In genomic region chr4:41693511-41693910, GRCm38 (mm10) we compare ENCODE assay signal across 21 mouse cellular contexts. TPM values are rescaled to one million over a fixed set of nuclear protein-coding genes. Genes with fewer than 3 reads are reported as not detected.
A peak's percentile ranks its signal among the peaks of the same experiment; 100 is the strongest.
DNase-seq lines count a peak whose midpoint lies in the region; ATAC-seq and TF ChIP-seq lines count a peak whose summit lies in the region.
"Not testable (repeated sequence)": the region's sequence is repeated elsewhere in the genome, so short reads cannot be mapped to it uniquely, and the experiment has no call there.
"Had no signal": no experiment of that assay in that cellular context is flagged by ENCODE, and none has a peak within 500 bp of the region (broad histone marks: within the 10 kb centered on the region; RNA-seq: fewer than 3 reads in every experiment).

No protein-coding gene starts in this region.

- H3K9me3 ChIP-seq in embryonic facial prominence, embryonic 13.5 days; forebrain, embryonic 13.5 days (replicated peaks); hindbrain, embryonic 14.5 days (ENCODE audit: control insufficient read depth, low read length); kidney, embryonic 16.5 days (ENCODE audit: low read length); midbrain, embryonic 13.5 days; neural tube, embryonic 12.5 days: not testable (repeated sequence)

- not testable (repeated sequence) for H3K27ac ChIP-seq in embryonic facial prominence, embryonic 13.5 days; forebrain, embryonic 13.5 days; gastrocnemius, adult 2 months; hindbrain, embryonic 14.5 days; kidney, embryonic 16.5 days (ENCODE audit: low read length); midbrain, embryonic 13.5 days; neural tube, embryonic 12.5 days

- ATAC-seq in embryonic facial prominence, embryonic 13.5 days (ENCODE audit: insufficient number of reproducible peaks, insufficient read depth, low FRiP score, low TSS enrichment, low read depth); forebrain, embryonic 13.5 days; hindbrain, embryonic 14.5 days (ENCODE audit: low FRiP score); kidney, embryonic 16.5 days (ENCODE audit: low FRiP score, low TSS enrichment); midbrain, embryonic 13.5 days; neural tube, embryonic 12.5 days (ENCODE audit: low FRiP score, low read depth): not testable (repeated sequence)

- not testable (repeated sequence) for H3K36me3 ChIP-seq in embryonic facial prominence, embryonic 13.5 days; forebrain, embryonic 13.5 days (ENCODE audit: poor library complexity, severe bottlenecking); hindbrain, embryonic 14.5 days (replicated peaks; ENCODE audit: control insufficient read depth, insufficient read depth); kidney, embryonic 16.5 days (ENCODE audit: insufficient read depth, low read length); midbrain, embryonic 13.5 days; neural tube, embryonic 12.5 days

- H3K4me2 ChIP-seq in embryonic facial prominence, embryonic 13.5 days = 0 out of 2 replicates have a peak overlapping the region, but pooled peaks have one; percentile 16
- H3K4me2 ChIP-seq in forebrain, embryonic 13.5 days = peak overlapping the region; percentile 51
- H3K4me2 ChIP-seq in hindbrain, embryonic 14.5 days (replicated peaks) = peak overlapping the region; percentile 25
- H3K4me2 ChIP-seq in kidney, embryonic 16.5 days (replicated peaks; ENCODE audit: low read depth, low read length) = 0 out of 2 replicates have a peak overlapping the region, but pooled peaks have one; percentile 15
- H3K4me2 ChIP-seq in midbrain, embryonic 13.5 days (replicated peaks) = peak overlapping the region; percentile 49
- H3K4me2 ChIP-seq in neural tube, embryonic 12.5 days (replicated peaks) = peak overlapping the region; percentile 57

- H3K27me3 ChIP-seq in embryonic facial prominence, embryonic 13.5 days; forebrain, embryonic 13.5 days; hindbrain, embryonic 14.5 days (ENCODE audit: control insufficient read depth, insufficient read depth, low read length); kidney, embryonic 16.5 days (ENCODE audit: insufficient read depth, low read length); midbrain, embryonic 13.5 days; neural tube, embryonic 12.5 days (replicated peaks): not testable (repeated sequence)

- DNase-seq in R1 (ENCODE audit: low read depth, low spot score) = peak; percentile 87
- not testable (repeated sequence) for DNase-seq in gastrocnemius, adult 2 months; hindbrain, embryonic 14.5 days (ENCODE audit: low spot score)

- TF ChIP-seq CTCF in gastrocnemius, adult 2 months (IDR thresholded peaks at IDR 0.05) = not testable (repeated sequence)

- H3K4me1 ChIP-seq in embryonic facial prominence, embryonic 13.5 days; hindbrain, embryonic 14.5 days (replicated peaks; ENCODE audit: control insufficient read depth, insufficient read depth, low read length); kidney, embryonic 16.5 days (ENCODE audit: insufficient read depth, low read length); neural tube, embryonic 12.5 days: not testable (repeated sequence)
- peaks cover 13% of the 10 kb centered on the region for H3K4me1 ChIP-seq in forebrain, embryonic 13.5 days
- peaks cover 17% of the 10 kb centered on the region for H3K4me1 ChIP-seq in midbrain, embryonic 13.5 days (replicated peaks)

- intact Hi-C loops in gastrocnemius, adult 2 months (cut with DNase I) = not testable (repeated sequence)

- not testable (repeated sequence) for H3K9ac ChIP-seq in embryonic facial prominence, embryonic 13.5 days; hindbrain, embryonic 14.5 days; kidney, embryonic 16.5 days (replicated peaks; ENCODE audit: low read length); neural tube, embryonic 12.5 days
- H3K9ac ChIP-seq in forebrain, embryonic 13.5 days = 0 out of 2 replicates have a peak overlapping the region, but pooled peaks have one; percentile 14
- H3K9ac ChIP-seq in midbrain, embryonic 13.5 days (replicated peaks) = 0 out of 2 replicates have a peak overlapping the region, but pooled peaks have one; percentile 36

- 20% methylated on average over 4 of the region's 4 CpGs for WGBS in embryonic facial prominence, embryonic 13.5 days
- 5% methylated on average over 4 of the region's 4 CpGs for WGBS in forebrain, embryonic 13.5 days
- 7% methylated on average over 4 of the region's 4 CpGs for WGBS in hindbrain, embryonic 14.5 days
- 8% methylated on average over 4 of the region's 4 CpGs for WGBS in kidney, embryonic 16.5 days
- 1% methylated on average over 4 of the region's 4 CpGs for WGBS in midbrain, embryonic 13.5 days
- 8% methylated on average over 4 of the region's 4 CpGs for WGBS in neural tube, embryonic 12.5 days

- H3K4me3 ChIP-seq in embryonic facial prominence, embryonic 13.5 days; hindbrain, embryonic 14.5 days (replicated peaks; ENCODE audit: low read length); kidney, embryonic 16.5 days (ENCODE audit: low read length): not testable (repeated sequence)
- peak overlapping the region; percentile 18; the same call in 1 of the 2 replicates for H3K4me3 ChIP-seq in forebrain, embryonic 13.5 days
- peak overlapping the region; percentile 13; the same call in 1 of the 2 replicates for H3K4me3 ChIP-seq in gastrocnemius, adult 2 months
- peak overlapping the region; percentile 19 for H3K4me3 ChIP-seq in midbrain, embryonic 13.5 days (replicated peaks)
- H3K4me3 ChIP-seq in neural tube, embryonic 12.5 days = peak overlapping the region; percentile 11; the same call in 1 of the 2 replicates

RNA-seq across cellular contexts. Expression of gene Cntfr, which starts 3.4 kb away (rescaled TPM):
- polyA plus RNA-seq in embryonic facial prominence, embryonic 13.5 days (2015; fragmentation: Nextera tagmentation; extraction: Ambion mirVana) = 11.2 and 16.3 TPM in 2 replicates
- 21.1 and 21.8 TPM in 2 replicates for polyA plus RNA-seq in forebrain, embryonic 13.5 days (2015; fragmentation: Nextera tagmentation; extraction: Ambion mirVana)
- total RNA-seq in gastrocnemius, adult 2 months (2021) = 10 to 100 TPM; 27.3 to 55.3 TPM
- polyA plus RNA-seq in hindbrain, embryonic 14.5 days (2014; fragmentation: Nextera tagmentation; extraction: Ambion mirVana) = 19.2 and 21.8 TPM in 2 replicates
- polyA plus RNA-seq in kidney, embryonic 16.5 days (2015; fragmentation: Nextera tagmentation; extraction: Ambion mirVana) = 18.8 and 22.8 TPM in 2 replicates
- polyA plus RNA-seq in midbrain, embryonic 13.5 days (2015; fragmentation: Nextera tagmentation; extraction: Ambion mirVana) = 27.6 and 32.7 TPM in 2 replicates
- polyA plus RNA-seq in neural tube, embryonic 12.5 days (2016; fragmentation: Nextera tagmentation; extraction: Ambion mirVana) = 32.8 and 36.4 TPM in 2 replicates
- total RNA-seq: hematopoietic stem cell, adult 5-6 weeks; MEL; monocyte, adult 5-6 weeks had no signal

RNA-seq across cellular contexts. Expression of gene Il11ra1, which starts 6.3 kb away (rescaled TPM):
- polyA plus RNA-seq in embryonic facial prominence, embryonic 13.5 days (2015; fragmentation: Nextera tagmentation; extraction: Ambion mirVana) = 427 and 512 TPM in 2 replicates
- polyA plus RNA-seq in forebrain, embryonic 13.5 days (2015; fragmentation: Nextera tagmentation; extraction: Ambion mirVana) = 28.1 and 30.7 TPM in 2 replicates
- 10 to 100 TPM; 33.3 to 73.4 TPM for total RNA-seq in gastrocnemius, adult 2 months (2021)
- 39.9 and 40.6 TPM in 2 replicates for polyA plus RNA-seq in hindbrain, embryonic 14.5 days (2014; fragmentation: Nextera tagmentation; extraction: Ambion mirVana)
- polyA plus RNA-seq in kidney, embryonic 16.5 days (2015; fragmentation: Nextera tagmentation; extraction: Ambion mirVana) = 168 and 184 TPM in 2 replicates
- polyA plus RNA-seq in midbrain, embryonic 13.5 days (2015; fragmentation: Nextera tagmentation; extraction: Ambion mirVana) = 34.0 and 34.9 TPM in 2 replicates
- polyA plus RNA-seq in neural tube, embryonic 12.5 days (2016; fragmentation: Nextera tagmentation; extraction: Ambion mirVana) = 73.3 and 79.5 TPM in 2 replicates

RNA-seq across cellular contexts. Expression of gene Rpp25l, which starts 19.8 kb away (rescaled TPM):
- 84.5 and 93.3 TPM in 2 replicates for polyA plus RNA-seq in embryonic facial prominence, embryonic 13.5 days (2015; fragmentation: Nextera tagmentation; extraction: Ambion mirVana)
- polyA plus RNA-seq in forebrain, embryonic 13.5 days (2015; fragmentation: Nextera tagmentation; extraction: Ambion mirVana) = 80.7 and 83.8 TPM in 2 replicates
- 10 to 100 TPM; 50.1 to 58.4 TPM for total RNA-seq in gastrocnemius, adult 2 months (2021)
- 57.5 and 60.5 TPM in 2 replicates for polyA plus RNA-seq in hindbrain, embryonic 14.5 days (2014; fragmentation: Nextera tagmentation; extraction: Ambion mirVana)
- polyA plus RNA-seq in kidney, embryonic 16.5 days (2015; fragmentation: Nextera tagmentation; extraction: Ambion mirVana) = 76.0 and 84.9 TPM in 2 replicates
- polyA plus RNA-seq in midbrain, embryonic 13.5 days (2015; fragmentation: Nextera tagmentation; extraction: Ambion mirVana) = 63.9 and 67.4 TPM in 2 replicates
- polyA plus RNA-seq in neural tube, embryonic 12.5 days (2016; fragmentation: Nextera tagmentation; extraction: Ambion mirVana) = 65.9 and 66.9 TPM in 2 replicates

RNA-seq across cellular contexts. Expression of gene Dctn3, which starts 29.5 kb away (rescaled TPM):
- polyA plus RNA-seq in embryonic facial prominence, embryonic 13.5 days (2015; fragmentation: Nextera tagmentation; extraction: Ambion mirVana) = 123 and 128 TPM in 2 replicates
- 259 and 262 TPM in 2 replicates for polyA plus RNA-seq in forebrain, embryonic 13.5 days (2015; fragmentation: Nextera tagmentation; extraction: Ambion mirVana)
- total RNA-seq in gastrocnemius, adult 2 months (2021) = 10 to 100 TPM; 40.6 to 42.4 TPM
- 271 and 274 TPM in 2 replicates for polyA plus RNA-seq in hindbrain, embryonic 14.5 days (2014; fragmentation: Nextera tagmentation; extraction: Ambion mirVana)
- 137 and 149 TPM in 2 replicates for polyA plus RNA-seq in kidney, embryonic 16.5 days (2015; fragmentation: Nextera tagmentation; extraction: Ambion mirVana)
- polyA plus RNA-seq in midbrain, embryonic 13.5 days (2015; fragmentation: Nextera tagmentation; extraction: Ambion mirVana) = 270 and 278 TPM in 2 replicates
- 225 and 233 TPM in 2 replicates for polyA plus RNA-seq in neural tube, embryonic 12.5 days (2016; fragmentation: Nextera tagmentation; extraction: Ambion mirVana)

RNA-seq across cellular contexts. Expression of gene Arid3c, which starts 37.4 kb away (rescaled TPM):
- polyA plus RNA-seq in embryonic facial prominence, embryonic 13.5 days (2015; fragmentation: Nextera tagmentation; extraction: Ambion mirVana) = 0.15 and 0.20 TPM in 2 replicates
- polyA plus RNA-seq in forebrain, embryonic 13.5 days (2015; fragmentation: Nextera tagmentation; extraction: Ambion mirVana) = 0.26 TPM in 2 replicates
- not detected for total RNA-seq in gastrocnemius, adult 2 months (2021)
- 1.0 and 1.5 TPM in 2 replicates for polyA plus RNA-seq in hindbrain, embryonic 14.5 days (2014; fragmentation: Nextera tagmentation; extraction: Ambion mirVana)
- polyA plus RNA-seq in kidney, embryonic 16.5 days (2015; fragmentation: Nextera tagmentation; extraction: Ambion mirVana) = not detected in 2 replicates
- polyA plus RNA-seq in midbrain, embryonic 13.5 days (2015; fragmentation: Nextera tagmentation; extraction: Ambion mirVana) = 0.26 and 0.32 TPM in 2 replicates
- polyA plus RNA-seq in neural tube, embryonic 12.5 days (2016; fragmentation: Nextera tagmentation; extraction: Ambion mirVana) = 1.4 and 1.5 TPM in 2 replicates
- total RNA-seq: adrenal gland, postnatal 14 days; gastrocnemius, postnatal 10 days; heart, adult 8-10 months; heart, postnatal 10 days; hematopoietic stem cell, adult 5-6 weeks; layer of hippocampus, postnatal 36 days; MEL; monocyte, adult 5-6 weeks had no signal
- polyA plus RNA-seq: gonadal fat pad, adult 2 months; heart, embryonic 13.5 days; intestine, embryonic 14.5 days; liver, embryonic 12.5 days; liver, postnatal 0 days had no signal
